Mouse (Mus musculus) frontal cortex, adult 2 months (tissue): ENCODE data around the gene Schip1. TPM values are rescaled to one million over a fixed set of nuclear protein-coding genes. Genes with fewer than 3 reads are reported as not detected.

Source experiments
- DNase-seq, 2 experiments: peaks; one replicate each; pipeline ENCODE4 v3.0.0; 2022; ENCODE audit warnings: low spot score in 1 of 2; ENCODE audit errors: extremely low spot score in 1 of 2
- polyA plus RNA-seq: library from polyadenylated mRNA; depleted of rRNA; stranded (reverse); fragments of >200 nt; gene quantifications from 2 replicates; pipeline ENCODE4 v1.2.3, GENCODE M21; 2012

Gene Schip1
- polyA plus RNA-seq, 1 experiment = 182 TPM

DNA sequence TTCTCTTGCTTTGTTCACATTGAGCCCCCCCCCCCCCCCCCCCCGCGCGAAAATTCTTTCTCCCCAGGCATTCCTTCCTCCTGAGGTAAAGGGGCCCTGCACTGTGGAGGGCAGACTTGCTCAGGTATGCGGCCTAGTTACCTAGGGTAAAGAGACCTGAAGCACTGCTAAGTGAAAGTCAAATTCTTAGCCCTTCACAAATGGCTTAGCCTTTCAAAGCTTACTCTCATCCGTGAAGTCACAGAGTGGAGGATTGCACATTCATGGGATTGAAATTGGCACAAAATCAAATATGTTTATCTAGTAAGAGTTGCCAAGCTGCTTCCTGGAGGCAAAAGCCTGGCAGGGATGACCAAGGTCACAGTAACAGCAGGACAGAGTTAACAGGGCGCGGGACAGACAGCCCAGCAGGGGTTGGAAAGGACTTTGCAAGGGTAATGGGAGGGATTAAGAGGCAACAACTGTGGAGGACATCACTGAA lies 470.0 kb downstream of the Schip1 start:
- DNase-seq = no peak

DNA sequence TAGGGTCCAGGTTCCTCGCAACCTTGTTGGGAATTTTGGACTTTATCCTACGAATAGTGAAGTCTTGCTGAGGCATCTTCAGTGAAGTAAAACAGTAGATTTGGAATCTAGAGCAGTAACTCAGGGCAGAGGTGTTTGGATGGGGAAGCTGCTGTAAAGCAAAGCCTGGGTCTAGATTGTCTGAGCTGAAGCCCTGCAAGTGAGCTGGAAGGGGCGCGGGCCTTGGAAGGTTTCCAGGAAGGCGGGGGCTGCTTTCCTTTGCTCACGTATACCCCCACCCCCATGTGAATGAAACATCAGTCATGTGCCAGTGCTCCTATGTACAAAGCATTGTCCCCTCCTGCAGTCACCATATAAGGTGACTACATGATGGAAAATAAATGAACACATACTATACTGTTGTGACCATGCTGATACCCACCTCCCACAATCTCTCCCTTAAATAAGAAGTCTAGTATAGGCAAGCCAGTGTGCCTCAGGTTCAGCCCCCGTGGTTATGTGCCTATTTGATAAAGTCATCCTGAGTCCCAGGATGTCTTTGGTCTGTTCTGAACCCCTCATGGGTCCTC lies 470.6 kb downstream of the Schip1 start:
- DNase-seq = no peak

DNA sequence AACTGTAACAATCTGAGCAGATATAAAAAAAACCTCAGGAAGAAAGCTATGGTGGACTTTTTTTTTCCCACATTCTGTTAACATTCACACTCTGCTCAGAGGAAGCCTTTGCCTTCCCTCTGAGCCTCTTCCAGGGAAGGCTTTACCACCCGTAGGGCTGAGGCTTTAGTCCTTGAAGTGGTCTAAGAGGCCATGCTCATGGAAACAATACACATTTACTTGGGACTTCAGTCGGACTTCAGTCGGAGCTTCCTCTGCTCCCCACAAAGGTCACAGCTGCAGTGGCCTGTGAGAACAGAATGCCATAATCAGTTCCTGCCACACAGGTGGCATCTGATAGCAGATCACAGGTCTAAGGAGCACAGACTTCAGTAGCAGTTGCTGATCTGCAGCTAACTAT lies 471.5 kb downstream of the Schip1 start:
- no peak for DNase-seq

DNA sequence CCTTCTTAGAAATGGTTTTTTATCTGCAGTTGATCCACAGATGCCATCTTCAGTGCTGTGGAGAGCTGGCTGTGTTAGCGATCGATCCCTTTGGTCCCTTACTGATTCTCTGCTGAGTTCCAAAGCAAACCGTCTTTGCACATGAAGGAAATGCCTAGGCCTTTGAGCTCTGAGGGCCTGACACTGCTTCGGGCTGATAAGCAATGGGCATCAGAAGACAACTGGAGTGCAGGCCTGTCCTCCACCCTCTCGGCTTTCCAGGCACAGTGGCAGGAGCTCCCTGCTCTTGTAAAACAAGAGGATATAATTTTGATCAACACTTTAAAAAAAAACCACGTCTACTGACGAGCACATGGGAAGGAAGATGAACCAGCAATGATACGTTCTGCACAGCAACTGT lies 477.1 kb downstream of the Schip1 start:
- no peak for DNase-seq

DNA sequence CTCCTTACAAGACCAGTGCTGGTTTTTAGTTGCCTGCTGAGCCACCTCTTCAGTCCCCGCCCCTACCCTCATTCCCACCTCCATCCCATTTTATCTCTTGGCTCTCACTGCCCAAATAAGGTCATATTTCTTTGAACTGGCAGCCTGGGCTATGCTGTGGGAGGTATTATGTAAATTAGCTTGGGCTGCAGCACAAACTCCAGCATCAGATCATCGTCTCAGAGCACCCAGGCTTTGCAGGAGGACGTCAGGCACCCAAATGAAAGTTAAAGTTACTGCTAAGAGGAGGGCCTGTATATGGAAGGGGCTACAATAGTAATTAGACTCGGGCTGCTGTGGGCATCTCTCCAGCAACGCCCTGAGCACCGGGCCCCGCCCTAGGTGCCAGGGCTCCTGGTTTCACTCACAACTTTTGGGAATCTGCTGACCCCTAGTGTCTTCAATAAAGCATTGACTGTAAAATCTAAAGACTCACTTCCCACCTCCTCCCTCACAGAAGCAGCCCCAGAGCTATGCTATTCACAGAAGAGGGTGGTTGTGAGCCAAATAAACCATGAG lies 478.4 kb downstream of the Schip1 start:
- peak; percentile 60 to 83 for DNase-seq

DNA sequence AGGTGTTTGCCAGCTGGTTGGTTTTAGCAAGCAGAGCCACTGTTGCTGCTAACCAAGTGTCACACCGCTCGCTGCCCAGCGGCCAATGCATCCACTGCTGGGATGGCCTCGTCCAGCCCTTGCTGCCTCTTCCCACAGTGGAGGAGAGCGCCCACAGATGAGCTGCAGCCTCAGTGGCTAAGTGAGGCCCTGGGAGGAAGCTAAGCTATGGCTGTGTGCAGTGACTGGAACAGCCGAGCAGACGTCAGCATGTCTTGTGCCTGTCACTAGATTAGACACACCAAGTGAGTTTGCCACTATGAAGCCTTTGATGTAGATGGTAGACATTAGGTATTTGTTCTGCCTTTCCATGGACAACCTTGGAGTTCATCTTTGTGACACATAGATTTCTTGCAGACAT lies 480.2 kb downstream of the Schip1 start:
- DNase-seq = no peak

DNA sequence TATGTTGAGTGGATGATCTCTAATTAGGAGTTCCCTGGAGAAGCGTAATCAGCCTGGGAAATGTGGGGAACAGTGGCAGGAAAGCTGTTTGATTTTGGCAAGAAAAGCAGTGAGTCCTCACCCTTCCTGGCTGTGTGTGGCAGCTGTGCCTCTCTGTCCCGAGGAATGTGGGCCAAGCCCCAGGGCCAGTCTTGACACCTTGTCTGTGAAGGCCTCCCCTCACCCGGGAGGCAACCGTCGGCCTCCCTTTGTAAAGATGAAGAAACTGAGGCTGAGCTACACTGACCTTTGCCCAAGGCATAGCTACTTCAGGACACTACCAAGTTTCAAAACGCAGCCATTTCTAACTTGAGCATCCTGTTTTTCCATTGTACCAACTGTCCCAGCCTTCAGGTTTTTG lies 481.3 kb downstream of the Schip1 start:
- no peak for DNase-seq

DNA sequence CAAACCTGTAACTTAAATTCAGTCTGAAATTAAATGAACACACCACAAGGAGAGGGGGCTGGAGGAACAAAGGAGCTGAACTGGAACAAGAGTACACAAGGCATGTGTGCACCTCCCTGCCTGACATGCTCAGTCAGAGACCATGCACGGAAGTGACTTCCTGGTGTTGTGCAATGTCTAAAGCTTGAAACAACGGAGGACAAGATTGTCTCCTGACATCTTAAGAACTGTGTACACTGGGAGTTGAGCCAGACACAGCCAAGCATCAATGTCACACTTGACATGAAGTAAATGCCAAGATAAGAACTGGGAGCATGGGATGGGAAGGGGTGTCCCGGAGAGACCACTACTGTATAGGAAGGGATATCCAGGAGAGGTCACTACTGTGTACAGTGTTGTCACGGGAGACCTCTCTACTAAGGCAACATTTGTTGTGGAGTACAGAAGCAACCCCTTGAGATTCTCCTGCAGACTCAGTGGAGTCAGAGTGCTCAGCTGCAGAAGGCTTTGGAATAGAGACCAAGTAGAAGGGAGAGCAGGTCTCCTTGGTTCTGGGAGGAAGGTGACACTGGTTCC lies 490.6 kb downstream of the Schip1 start:
- DNase-seq = no peak

DNA sequence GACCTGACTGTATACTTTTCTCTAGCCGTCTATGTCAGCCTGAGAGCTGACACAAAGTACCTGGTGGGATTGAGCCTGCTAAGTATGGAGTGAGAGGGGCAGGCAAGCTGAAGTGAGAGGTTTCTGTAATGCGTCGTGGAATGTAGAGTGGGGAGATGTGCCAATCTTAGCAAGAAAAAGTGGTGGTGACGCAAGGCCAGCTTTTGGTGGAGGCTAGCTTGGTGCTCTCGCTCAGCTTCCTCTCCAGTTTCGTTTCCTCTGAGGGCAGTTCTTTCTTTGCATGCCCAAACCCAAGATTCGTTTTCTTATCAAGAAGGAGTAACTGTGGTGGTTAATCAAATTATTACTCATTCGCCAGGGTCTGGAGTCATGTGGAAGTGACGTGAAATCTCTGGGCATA lies 492.3 kb downstream of the Schip1 start:
- DNase-seq = no peak

DNA sequence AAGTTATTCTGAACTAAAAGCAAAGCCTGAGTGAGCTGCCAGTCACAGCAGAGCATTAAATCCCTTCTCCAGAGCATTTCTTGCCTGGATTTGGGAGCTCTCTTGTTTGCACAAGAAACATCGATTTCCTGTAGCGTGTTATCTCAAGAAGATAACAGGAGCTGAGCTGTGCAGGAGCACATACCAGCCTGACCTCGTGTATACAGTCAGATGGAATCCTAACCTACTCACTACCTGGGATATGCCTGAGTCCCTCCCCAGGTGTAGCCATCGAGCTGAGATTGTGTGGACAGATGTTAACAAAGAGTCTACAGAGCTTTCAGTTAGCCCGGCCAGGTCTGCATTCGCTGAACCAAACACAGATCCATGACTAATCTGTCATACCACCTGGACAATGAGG lies 494.1 kb downstream of the Schip1 start:
- no peak for DNase-seq

DNA sequence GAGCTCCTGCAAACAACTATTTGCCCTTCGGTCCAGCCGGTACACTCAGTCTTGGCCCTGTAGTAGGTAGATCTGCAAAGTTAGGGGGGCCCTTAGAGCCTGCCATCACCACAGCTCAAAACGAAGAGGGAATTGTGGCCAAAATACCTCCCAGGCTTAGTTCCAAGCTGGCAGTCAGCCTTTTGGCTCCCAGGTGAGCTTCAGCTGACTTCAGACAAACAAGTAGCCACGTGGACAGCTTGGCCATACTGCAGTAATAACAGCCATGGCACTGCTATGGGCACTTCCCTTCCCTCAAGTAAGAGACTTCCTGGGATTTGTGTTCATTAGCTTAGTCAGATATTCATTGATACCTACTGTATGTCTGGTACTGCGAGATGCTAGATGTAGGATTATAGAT lies 495.5 kb downstream of the Schip1 start:
- DNase-seq = no peak

DNA sequence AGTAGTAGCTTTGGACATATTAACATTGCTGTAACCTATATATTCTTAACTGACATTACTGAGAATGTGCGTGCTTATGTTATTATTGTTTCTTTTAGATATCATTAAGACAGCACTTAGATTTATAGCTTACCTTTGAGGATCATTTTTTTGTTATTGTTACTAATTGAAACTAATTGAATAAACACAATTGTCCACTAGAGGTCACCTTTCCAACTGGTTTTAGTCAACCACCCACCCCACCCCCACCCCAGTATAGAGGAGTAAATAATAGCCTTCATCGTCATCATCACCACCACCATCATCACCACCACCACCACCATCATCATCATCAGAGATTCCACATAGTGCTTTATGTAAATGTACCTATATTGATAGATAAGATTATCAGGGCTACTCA lies 498.2 kb downstream of the Schip1 start:
- no peak for DNase-seq

DNA sequence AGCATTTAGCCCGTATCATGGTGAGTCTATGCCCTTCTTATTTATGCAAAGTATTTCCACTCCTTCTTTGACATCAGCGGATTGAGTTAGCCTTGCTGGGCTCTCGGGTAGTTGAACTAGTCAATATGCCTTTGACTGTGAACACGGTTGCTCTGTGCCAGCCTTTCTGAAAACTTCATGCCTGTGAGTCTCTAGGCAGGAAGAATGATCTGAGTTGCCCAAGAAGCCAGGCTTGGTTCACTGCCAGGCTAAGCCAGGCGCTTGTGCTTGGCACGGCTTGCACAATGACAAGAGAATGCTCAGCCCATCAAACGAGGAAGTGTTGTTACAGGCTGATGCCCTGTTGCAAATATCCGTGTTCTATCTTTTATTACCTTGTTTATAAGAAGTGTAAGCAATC lies 499.3 kb downstream of the Schip1 start:
- DNase-seq = no peak

DNA sequence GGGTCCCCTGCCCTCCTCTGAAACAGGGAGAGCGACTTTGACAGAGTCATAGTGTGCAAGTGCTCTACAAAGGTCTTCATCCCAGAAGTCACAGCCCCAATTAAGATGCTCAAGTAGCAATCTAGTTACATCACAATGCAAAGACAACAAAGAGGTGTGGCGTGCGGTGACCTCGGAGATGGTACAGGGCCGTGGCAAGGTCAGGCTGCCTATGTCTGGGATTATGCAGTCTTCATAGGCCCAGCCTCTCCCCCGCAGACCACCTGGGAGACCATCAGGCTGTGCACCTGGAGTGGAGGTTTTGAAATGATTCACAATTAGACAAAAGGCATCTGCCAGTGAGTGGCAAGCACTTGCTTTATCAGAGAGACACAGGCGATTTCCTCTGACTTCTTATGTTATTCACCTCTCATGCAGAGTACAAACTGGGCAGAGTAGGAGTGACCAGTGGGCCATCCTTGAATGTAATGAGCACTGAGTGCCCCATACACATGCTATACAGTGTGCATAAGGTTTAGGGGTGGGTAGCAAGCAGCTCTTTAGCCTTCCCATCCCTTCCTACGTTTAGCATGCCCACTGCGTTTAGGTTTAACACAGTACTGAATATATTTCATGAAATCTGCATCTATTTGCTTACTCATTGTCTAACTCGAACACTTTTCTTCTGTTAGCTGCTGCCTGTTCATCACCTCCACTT lies 500.5 kb downstream of the Schip1 start:
- DNase-seq = no peak

DNA sequence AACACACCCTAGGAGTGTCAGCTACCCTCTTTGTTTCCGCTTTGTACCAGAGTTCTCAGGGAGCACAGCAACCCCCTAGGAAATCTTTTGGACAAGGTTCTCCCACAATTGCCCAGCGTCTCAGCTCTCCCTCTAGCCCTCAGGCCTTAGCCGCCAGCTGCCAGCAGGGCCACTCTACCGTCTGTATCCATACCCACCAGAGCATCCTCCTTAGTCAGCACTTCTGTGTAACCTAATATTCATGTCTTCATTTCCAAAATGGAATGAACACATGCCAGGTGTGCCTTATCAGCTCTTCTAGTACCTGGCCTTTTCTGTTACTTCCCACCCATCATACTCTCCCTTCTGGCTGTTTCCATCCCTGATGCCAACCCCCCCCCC lies 501.1 kb downstream of the Schip1 start:
- DNase-seq = no peak

DNA sequence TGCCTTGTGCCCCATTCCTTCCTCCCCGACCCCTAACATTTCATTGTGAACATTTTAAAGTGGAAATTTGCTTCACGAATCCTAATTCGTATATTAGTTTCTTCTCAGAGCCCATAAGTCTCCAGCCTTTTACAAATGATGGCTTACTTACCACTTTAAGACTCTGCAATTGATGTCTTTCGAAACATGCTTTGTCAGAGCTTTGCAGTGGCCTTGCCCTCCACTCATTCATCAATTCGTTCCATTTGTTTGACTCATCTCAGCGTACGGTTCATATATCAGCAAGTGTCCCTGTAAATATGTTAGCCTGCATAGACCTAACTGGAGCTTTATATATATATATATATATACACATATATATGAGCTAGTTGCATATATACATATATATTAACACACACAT lies 503.0 kb downstream of the Schip1 start:
- DNase-seq = no peak

DNA sequence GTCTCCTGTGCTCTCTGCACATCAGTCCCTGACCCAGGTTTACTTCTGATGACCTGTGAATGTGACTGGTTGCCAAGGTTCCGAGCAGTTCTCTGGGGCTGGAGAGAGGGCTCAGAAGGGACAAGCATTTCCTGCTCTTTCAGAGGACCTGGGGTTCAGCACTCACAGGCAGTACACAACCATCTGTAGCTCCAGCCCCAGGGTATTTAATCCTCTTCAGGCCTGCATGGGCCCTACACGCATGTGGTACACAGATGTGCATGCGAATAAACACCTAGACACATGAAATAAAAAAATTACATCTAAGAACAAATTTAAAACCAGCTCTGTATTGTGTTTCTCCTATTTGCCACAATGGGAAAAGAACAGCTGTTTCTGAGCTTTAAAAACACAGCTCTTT lies 503.5 kb downstream of the Schip1 start:
- no peak for DNase-seq

DNA sequence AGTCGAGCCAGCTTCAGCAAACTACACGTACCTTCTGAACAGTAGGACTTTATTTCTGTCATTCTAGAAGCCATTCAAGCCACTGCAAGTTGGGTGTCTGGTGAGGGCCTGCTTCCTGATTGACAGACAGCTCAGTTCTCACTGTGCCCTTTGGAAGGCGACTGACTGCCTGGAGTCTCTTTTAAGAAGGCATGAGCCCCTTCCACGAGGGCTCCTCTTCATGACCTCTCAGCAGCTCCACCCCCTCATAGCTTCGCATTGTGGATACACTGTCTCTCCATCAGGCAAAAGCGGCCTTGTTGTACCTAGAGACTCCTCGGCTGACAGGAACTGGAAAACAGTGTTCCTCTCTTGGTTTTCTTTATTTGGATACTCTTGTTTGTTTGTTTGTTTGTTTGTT lies 504.1 kb downstream of the Schip1 start:
- DNase-seq = no peak

DNA sequence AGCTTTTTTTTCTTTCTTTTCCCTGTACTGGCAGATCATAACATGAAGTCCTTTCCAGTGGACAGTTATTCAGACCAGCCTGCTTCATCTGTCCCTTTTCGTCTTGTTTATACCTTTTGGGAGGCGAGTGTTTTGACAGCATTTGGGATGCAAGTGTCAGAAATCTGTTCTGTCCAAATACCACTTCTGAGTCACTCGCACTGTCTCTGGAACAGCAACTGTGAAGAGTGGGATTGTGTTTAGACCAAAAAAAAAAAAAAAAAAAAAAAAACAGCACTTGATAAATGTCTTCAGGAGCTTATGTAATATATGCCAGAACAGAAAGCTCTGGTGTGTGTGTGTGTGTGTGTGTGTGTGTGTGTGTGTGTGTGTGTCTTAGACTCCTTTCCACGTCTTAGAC lies 505.7 kb downstream of the Schip1 start:
- DNase-seq = no peak

DNA sequence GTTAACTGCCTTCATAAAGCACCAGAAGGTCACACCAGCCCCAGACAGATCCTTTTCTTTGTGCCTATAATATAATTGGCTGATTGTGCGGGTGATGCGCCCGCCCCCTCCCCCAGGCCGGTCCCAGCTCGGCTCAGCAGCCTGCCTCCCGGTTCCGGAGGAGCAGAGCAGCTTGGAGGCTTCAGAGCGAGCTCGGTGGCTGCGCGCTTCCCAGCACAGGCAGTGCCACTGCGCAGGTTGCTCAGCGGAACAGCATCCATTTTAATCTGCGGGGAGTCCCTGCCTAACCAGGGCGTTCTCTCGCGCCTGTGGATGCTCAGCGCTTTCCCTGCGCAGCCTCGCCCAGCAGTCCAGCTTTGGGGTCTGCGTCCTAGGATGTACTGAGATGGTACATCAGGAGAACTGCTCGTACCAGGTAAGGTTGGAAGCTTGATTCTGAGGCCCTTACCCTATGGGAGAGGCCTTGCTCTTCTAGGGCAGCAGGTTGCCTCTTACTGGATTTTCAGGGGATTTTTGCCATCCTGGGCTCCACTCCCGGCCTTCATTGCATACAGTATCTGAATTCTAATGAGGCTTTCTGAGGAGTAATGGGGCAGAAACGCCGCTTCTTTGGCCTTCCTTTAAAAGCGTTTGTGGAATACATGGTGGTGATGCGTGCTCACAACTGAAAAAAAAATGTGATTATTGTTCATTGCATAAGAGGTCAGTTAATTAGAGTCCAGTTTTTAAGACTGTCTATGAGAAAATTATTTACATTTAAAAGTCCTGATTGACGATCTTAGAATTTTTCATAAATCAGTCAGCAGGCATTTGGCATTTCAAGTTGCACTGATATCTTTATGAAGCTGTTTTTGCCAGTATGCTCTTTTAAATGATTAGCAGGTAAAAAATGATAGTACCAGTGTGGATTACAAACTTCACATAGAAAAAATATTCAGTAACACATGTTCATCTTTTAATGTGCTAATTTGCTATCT lies 507.9 kb downstream of the Schip1 start:
- DNase-seq = peak; percentile 83 to 89

DNA sequence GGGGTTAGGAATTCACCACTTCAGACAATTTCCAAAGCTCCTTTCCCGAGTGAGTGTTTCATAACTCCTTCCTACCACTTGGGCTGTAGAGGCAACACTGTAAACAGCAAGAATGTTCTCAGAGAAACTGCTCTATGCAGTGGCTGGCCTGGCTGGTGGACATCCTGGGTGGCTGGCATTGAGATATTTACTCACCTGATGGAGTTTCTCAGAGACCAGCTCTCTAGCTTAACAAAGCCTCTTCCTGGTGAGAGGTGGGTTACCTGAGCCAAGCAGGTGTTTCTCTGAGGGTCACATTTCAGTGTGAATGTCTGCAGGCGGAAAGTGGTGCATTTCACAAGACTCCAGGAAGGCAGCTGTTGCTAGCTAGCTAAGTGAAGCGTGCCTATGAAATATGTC lies 508.6 kb downstream of the Schip1 start:
- DNase-seq = no peak
